Mouse (Mus musculus) embryonic fibroblast, embryonic 13.5 days (primary cell): ENCODE results near the gene Cstad.

Experiments
- CTCF ChIP-seq: IDR thresholded peaks from 2 replicates; pipeline ENCODE4 v1.5.1; 2011; ENCODE audit warnings: mild to moderate bottlenecking, control low read depth, low read length, moderate library complexity, borderline replicate concordance; ENCODE audit not compliant: insufficient read depth
- POLR2A ChIP-seq: IDR thresholded peaks from 2 replicates; pipeline ENCODE4 v1.6.1; 2011; ENCODE audit warnings: low read depth, mild to moderate bottlenecking, control low read depth, low read length, moderate library complexity

DNA sequence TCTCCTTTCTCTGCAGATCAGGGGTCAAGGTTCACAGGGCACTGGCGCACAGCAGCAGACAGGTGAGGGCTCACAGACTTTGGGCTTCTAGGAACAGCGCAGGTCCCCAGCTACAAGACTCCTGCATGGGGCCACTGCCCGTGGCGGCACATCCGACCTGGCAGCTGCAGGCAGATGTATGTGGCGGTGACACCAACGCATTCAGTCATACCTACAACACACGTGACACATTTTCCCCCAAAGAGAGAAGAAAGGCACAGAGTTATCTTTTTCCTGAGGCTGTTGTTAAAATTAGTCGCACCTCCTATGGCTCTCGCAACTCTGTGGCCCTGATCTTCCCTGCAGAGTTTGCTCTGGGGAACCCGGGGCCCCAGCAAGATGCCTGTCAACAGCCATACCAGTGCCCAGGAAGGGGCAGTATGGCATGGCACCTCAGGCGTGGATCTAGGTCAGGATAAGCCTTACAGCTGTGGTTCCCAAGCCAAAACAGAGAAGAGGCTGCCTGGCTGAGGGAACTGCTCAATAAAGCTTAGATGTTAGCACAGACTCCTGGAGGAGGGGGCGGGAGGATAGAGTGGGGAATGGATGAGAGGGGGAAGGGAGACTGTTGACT, 53.1 kb downstream of the Cstad start:
- TF ChIP-seq POLR2A (no peak), CTCF (no peak)
